Mouse (Mus musculus): ENCODE measurements around the gene Slc15a3. TPM values are rescaled to one million over a fixed set of nuclear protein-coding genes. Genes with fewer than 3 reads are reported as not detected.
A peak's percentile ranks its signal among the peaks of the same experiment; 100 is the strongest.

The Slc15a3 gene
- total RNA-seq, 2 experiments from 2014 or later = 0.82 to 1.2 TPM

- intact Hi-C loops (cut with DNase I) = no loop called here
- DNase-seq = no peak
Observed at GRCm38 (mm10) chr19:10905728-10906000, 66.1 kb downstream of the Slc15a3 start.

- intact Hi-C loops (cut with DNase I) = no loop called here
- peak; percentile 48 for DNase-seq
Observed at GRCm38 (mm10) chr19:10907891-10908290, 68.4 kb downstream of the Slc15a3 start.

Other genes starting within 250 kb of the Slc15a3 start
- 100 to 1,000 TPM; 249 TPM for gene Ddb1, start 234.4 kb upstream of the Slc15a3 start, total RNA-seq (2021)
- 10 to 100 TPM; 25.5 to 29.9 TPM for gene Tkfc, start 234.1 kb upstream of the Slc15a3 start, total RNA-seq (2021)
- gene Vwce, start 205.5 kb upstream of the Slc15a3 start, total RNA-seq (2021) = 1 to 10 TPM; 1.3 to 1.8 TPM
- gene Pga5, start 161.7 kb upstream of the Slc15a3 start, total RNA-seq (2021) = not detected
- 10 to 100 TPM; 24.1 to 24.9 TPM for gene Vps37c, start 151.0 kb upstream of the Slc15a3 start, total RNA-seq (2021)
- gene Cd5, start 100.7 kb upstream of the Slc15a3 start, total RNA-seq (2021) = not detected
- gene Cd6, start 9.7 kb upstream of the Slc15a3 start, total RNA-seq (2021) = not detected
- gene Tmem132a, start 30.2 kb downstream of the Slc15a3 start, total RNA-seq (2021) = 100 to 1,000 TPM; 214 to 236 TPM
- 10 to 100 TPM; 36.6 to 39.2 TPM for gene Tmem109, start 42.3 kb downstream of the Slc15a3 start, total RNA-seq (2021)
- 100 to 1,000 TPM; 195 to 222 TPM for gene Prpf19, start 55.5 kb downstream of the Slc15a3 start, total RNA-seq (2021)
- gene Zp1, start 80.9 kb downstream of the Slc15a3 start, total RNA-seq (2021) = under 1 TPM in 1 of 2 experiments, not detected in 1; 0.32 TPM
- gene Ptgdr2, start 97.4 kb downstream of the Slc15a3 start, total RNA-seq (2021) = under 1 TPM; 0.28 to 0.38 TPM
- gene Ccdc86, start 109.5 kb downstream of the Slc15a3 start, total RNA-seq (2021) = 10 to 100 TPM; 10.0 to 11.4 TPM
- not detected for gene Ms4a10, start 134.9 kb downstream of the Slc15a3 start, total RNA-seq (2021)
- under 1 TPM in 1 of 2 experiments, not detected in 1; 0.22 TPM for gene Ms4a15, start 153.5 kb downstream of the Slc15a3 start, total RNA-seq (2021)
- gene Ms4a18, start 178.3 kb downstream of the Slc15a3 start, total RNA-seq (2021) = not detected
- gene Ms4a8a, start 241.4 kb downstream of the Slc15a3 start, total RNA-seq (2021) = not detected